Mouse (Mus musculus): ENCODE data around the gene Ctrb1. TPM values are rescaled to one million over a fixed set of nuclear protein-coding genes. Genes with fewer than 3 reads are reported as not detected.
A peak's percentile ranks its signal among the peaks of the same experiment; 100 is the strongest.

Gene Ctrb1
- total and polyA plus RNA-seq, 2 experiments from 2014 or later = not detected

- no peak for TF ChIP-seq CTCF (IDR thresholded peaks at IDR 0.05; ENCODE audit: low read depth)
- no peak overlapping the region for H3K9ac ChIP-seq
- no peak overlapping the region for H3K4me2 ChIP-seq (ENCODE audit: low read depth)
- ATAC-seq = no peak
- peaks cover 28% of the 10 kb centered on the region for H3K4me1 ChIP-seq (ENCODE audit: insufficient read depth)
- H3K27me3 ChIP-seq (ENCODE audit: insufficient read depth, low read length) = no peaks in the 10 kb centered on the region
- no peaks in the 10 kb centered on the region for H3K9me3 ChIP-seq (ENCODE audit: low read length)
- no peak overlapping the region for H3K4me3 ChIP-seq (ENCODE audit: low read depth, low read length)
- peaks cover 32% of the 10 kb centered on the region for H3K36me3 ChIP-seq (ENCODE audit: insufficient read depth)
- 34% methylated on average over 5 of the region's 5 CpGs for WGBS
- DNase-seq = no peak
- peak overlapping the region; percentile 57; the same call in 1 of the 2 replicates for H3K27ac ChIP-seq (ENCODE audit: low read depth, low read length)
Measured at GRCm38 (mm10) chr8:111718937-111719336, 28.1 kb upstream of the Ctrb1 start.

- Histone ChIP-seq H3K27ac (ENCODE audit: low read depth, low read length) (peak overlapping the region; percentile 87), H3K9me3 (ENCODE audit: low read length) (no peaks in the 10 kb centered on the region), H3K9ac (0 out of 2 replicates have a peak overlapping the region, but pooled peaks have one; percentile 18), H3K4me1 (ENCODE audit: insufficient read depth) (peaks cover 28% of the 10 kb centered on the region), H3K4me2 (ENCODE audit: low read depth) (no peak overlapping the region), H3K36me3 (ENCODE audit: insufficient read depth) (peaks cover 42% of the 10 kb centered on the region), H3K27me3 (ENCODE audit: insufficient read depth, low read length) (no peaks in the 10 kb centered on the region), H3K4me3 (ENCODE audit: low read depth, low read length) (no peak overlapping the region)
- no peak for DNase-seq
- peak; percentile 33; the same call in 1 of the 2 replicates for TF ChIP-seq CTCF (IDR thresholded peaks at IDR 0.05; ENCODE audit: low read depth)
- no peak for ATAC-seq
- WGBS = 45% methylated on average over 6 of the region's 6 CpGs
Measured at GRCm38 (mm10) chr8:111717866-111718265, 27.1 kb upstream of the Ctrb1 start.

- ATAC-seq (no peak), DNase-seq (no peak)
- H3K9me3 ChIP-seq (ENCODE audit: low read length) = no peaks in the 10 kb centered on the region
- 0 out of 2 replicates have a peak overlapping the region, but pooled peaks have one; percentile 18 for H3K9ac ChIP-seq
- H3K4me1 ChIP-seq (ENCODE audit: insufficient read depth) = peaks cover 28% of the 10 kb centered on the region
- no peak overlapping the region for H3K4me3 ChIP-seq (ENCODE audit: low read depth, low read length)
- H3K36me3 ChIP-seq (ENCODE audit: insufficient read depth) = peaks cover 46% of the 10 kb centered on the region
- no peak overlapping the region for H3K4me2 ChIP-seq (ENCODE audit: low read depth)
- H3K27ac ChIP-seq (ENCODE audit: low read depth, low read length) = peak overlapping the region; percentile 87
- WGBS = 18% methylated on average over 4 of the region's 4 CpGs
- H3K27me3 ChIP-seq (ENCODE audit: insufficient read depth, low read length) = no peaks in the 10 kb centered on the region
- no peak for TF ChIP-seq CTCF (IDR thresholded peaks at IDR 0.05; ENCODE audit: low read depth)
Measured at GRCm38 (mm10) chr8:111717488-111717792, 26.6 kb upstream of the Ctrb1 start.

- H3K4me1 ChIP-seq (ENCODE audit: insufficient read depth) = peaks cover 28% of the 10 kb centered on the region
- H3K27me3 ChIP-seq (ENCODE audit: insufficient read depth, low read length) = no peaks in the 10 kb centered on the region
- H3K9me3 ChIP-seq (ENCODE audit: low read length) = no peaks in the 10 kb centered on the region
- peak overlapping the region; percentile 18; the same call in 1 of the 2 replicates for H3K9ac ChIP-seq
- H3K36me3 ChIP-seq (ENCODE audit: insufficient read depth) = peaks cover 52% of the 10 kb centered on the region
- ATAC-seq (peak; percentile 94), DNase-seq (peak; percentile 86)
- WGBS = 9% methylated on average over 10 of the region's 10 CpGs
- H3K4me2 ChIP-seq (ENCODE audit: low read depth) = no peak overlapping the region
- no peak for TF ChIP-seq CTCF (IDR thresholded peaks at IDR 0.05; ENCODE audit: low read depth)
- H3K4me3 ChIP-seq (ENCODE audit: low read depth, low read length) = no peak overlapping the region
- H3K27ac ChIP-seq (ENCODE audit: low read depth, low read length) = peak overlapping the region; percentile 87
Measured at GRCm38 (mm10) chr8:111716603-111717487, 26.0 kb upstream of the Ctrb1 start.

- Histone ChIP-seq H3K27me3 (ENCODE audit: insufficient read depth, low read length) (no peaks in the 10 kb centered on the region), H3K27ac (ENCODE audit: low read depth, low read length) (no peak overlapping the region), H3K4me2 (ENCODE audit: low read depth) (no peak overlapping the region), H3K4me3 (ENCODE audit: low read depth, low read length) (no peak overlapping the region), H3K9ac (no peak overlapping the region), H3K4me1 (ENCODE audit: insufficient read depth) (peaks cover 28% of the 10 kb centered on the region), H3K36me3 (ENCODE audit: insufficient read depth) (peaks cover 60% of the 10 kb centered on the region), H3K9me3 (ENCODE audit: low read length) (no peaks in the 10 kb centered on the region)
- peak; percentile 17; the same call in 1 of the 2 replicates for TF ChIP-seq CTCF (IDR thresholded peaks at IDR 0.05; ENCODE audit: low read depth)
- DNase-seq (no peak), ATAC-seq (no peak)
- 87% methylated on average over 13 of the region's 13 CpGs for WGBS
Measured at GRCm38 (mm10) chr8:111715514-111715913, 24.7 kb upstream of the Ctrb1 start.

- Histone ChIP-seq H3K9ac (no peak overlapping the region), H3K4me3 (ENCODE audit: low read depth, low read length) (no peak overlapping the region), H3K4me1 (ENCODE audit: insufficient read depth) (peaks cover 28% of the 10 kb centered on the region), H3K27me3 (ENCODE audit: insufficient read depth, low read length) (no peaks in the 10 kb centered on the region), H3K36me3 (ENCODE audit: insufficient read depth) (peaks cover 51% of the 10 kb centered on the region), H3K9me3 (ENCODE audit: low read length) (no peaks in the 10 kb centered on the region), H3K4me2 (ENCODE audit: low read depth) (no peak overlapping the region), H3K27ac (ENCODE audit: low read depth, low read length) (no peak overlapping the region)
- no peak for TF ChIP-seq CTCF (IDR thresholded peaks at IDR 0.05; ENCODE audit: low read depth)
- WGBS = 95% methylated on average over 12 of the region's 12 CpGs
- ATAC-seq (no peak), DNase-seq (no peak)
Measured at GRCm38 (mm10) chr8:111714295-111714694, 23.5 kb upstream of the Ctrb1 start.

GRCm38 (mm10) chr8:111713817-111714216 is 23.0 kb upstream of the Ctrb1 start:
- WGBS = 94% methylated on average over 25 of the region's 25 CpGs
- H3K9ac ChIP-seq = no peak overlapping the region
- no peaks in the 10 kb centered on the region for H3K27me3 ChIP-seq (ENCODE audit: insufficient read depth, low read length)
- H3K4me2 ChIP-seq (ENCODE audit: low read depth) = no peak overlapping the region
- TF ChIP-seq CTCF (IDR thresholded peaks at IDR 0.05; ENCODE audit: low read depth) = 0 out of 2 replicates have a peak, but pooled peaks have one; percentile 17
- H3K9me3 ChIP-seq (ENCODE audit: low read length) = no peaks in the 10 kb centered on the region
- H3K4me1 ChIP-seq (ENCODE audit: insufficient read depth) = peaks cover 25% of the 10 kb centered on the region
- DNase-seq (no peak), ATAC-seq (no peak)
- H3K27ac ChIP-seq (ENCODE audit: low read depth, low read length) = no peak overlapping the region
- H3K36me3 ChIP-seq (ENCODE audit: insufficient read depth) = peaks cover 52% of the 10 kb centered on the region
- H3K4me3 ChIP-seq (ENCODE audit: low read depth, low read length) = no peak overlapping the region
